Mouse (Mus musculus): ENCODE data around the gene Recql.

DNA sequence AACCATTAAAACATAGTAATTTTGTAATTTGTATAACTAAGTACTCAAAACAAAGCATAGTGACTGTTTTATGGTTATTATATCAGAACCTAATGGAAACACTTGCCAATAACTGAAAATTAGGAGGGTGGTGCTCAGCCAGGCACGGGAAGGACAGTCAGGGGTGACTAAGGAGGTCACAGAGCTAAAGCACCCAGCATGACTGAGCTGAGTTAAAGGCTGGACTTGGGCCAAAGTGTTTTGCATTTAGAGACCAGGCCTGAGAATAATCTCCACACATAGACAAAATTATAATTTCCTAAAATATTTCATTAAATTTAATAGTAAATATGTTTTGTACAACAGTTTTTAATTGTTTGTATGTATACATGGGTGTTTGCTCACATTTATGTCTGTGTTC lies 9.8 kb downstream of the Recql start:
- TF ChIP-seq CTCF (IDR thresholded peaks at IDR 0.05; ENCODE audit: control insufficient read depth, insufficient read depth, insufficient read length) = no peak
- no peak for TF ChIP-seq USF1 (IDR thresholded peaks at IDR 0.05; ENCODE audit: low read depth)
- no peak for TF ChIP-seq MAX (IDR thresholded peaks at IDR 0.05)
- TF ChIP-seq FOSL1 (IDR thresholded peaks at IDR 0.05; ENCODE audit: insufficient read depth, low read length, poor library complexity, severe bottlenecking) = no peak
- no peak for TF ChIP-seq MYOD1 (IDR thresholded peaks at IDR 0.05; ENCODE audit: control insufficient read depth, insufficient read length, low read depth)
